Mouse (Mus musculus): Measurements from ENCODE around the gene Hspe1. TPM values are rescaled to one million over a fixed set of nuclear protein-coding genes. Genes with fewer than 3 reads are reported as not detected.

The Hspe1 gene
- 39.6 TPM for polyA plus RNA-seq (2015; fragmentation: Illumina TruSeq; extraction: RNeasy Lipid Tissue Mini Kit (QIAGEN cat#74804); ENCODE audit: insufficient read depth, low read depth, low replicate concordance)

GRCm38 (mm10) chr1:55087932-55088610, at the start of gene Hspe1, which contains the start of gene Hspd1:
TSS of gene Hspe1 (plus strand) at chr1:55088132.
TSS of gene Hspd1 (minus strand) at chr1:55088243.

GRCm38 (mm10) chr1:55052355-55052953, 35.5 kb upstream of the Hspe1 start, which contains the start of gene Coq10b:
TSS of gene Coq10b (plus strand) at chr1:55052770.

GRCm38 (mm10) chr1:55130943-55131401, 43.0 kb downstream of the Hspe1 start, which contains the start of gene Mob4:
TSS of gene Mob4 (plus strand) at chr1:55131231.

Other genes with a start within 250 kb of the Hspe1 start
- gene Ankrd44, start 161.7 kb upstream of the Hspe1 start, polyA plus RNA-seq (2015; fragmentation: Illumina TruSeq; extraction: RNeasy Lipid Tissue Mini Kit (QIAGEN cat#74804); ENCODE audit: insufficient read depth, low read depth, low replicate concordance): 7.3 TPM
- 46.5 TPM for gene Sf3b1, start 60.7 kb upstream of the Hspe1 start, polyA plus RNA-seq (2015; fragmentation: Illumina TruSeq; extraction: RNeasy Lipid Tissue Mini Kit (QIAGEN cat#74804); ENCODE audit: insufficient read depth, low read depth, low replicate concordance)
- gene Coq10b, start 35.4 kb upstream of the Hspe1 start, polyA plus RNA-seq (2015; fragmentation: Illumina TruSeq; extraction: RNeasy Lipid Tissue Mini Kit (QIAGEN cat#74804); ENCODE audit: insufficient read depth, low read depth, low replicate concordance): 6.3 TPM
- gene Hspd1, start 111 bp downstream of the Hspe1 start, polyA plus RNA-seq (2015; fragmentation: Illumina TruSeq; extraction: RNeasy Lipid Tissue Mini Kit (QIAGEN cat#74804); ENCODE audit: insufficient read depth, low read depth, low replicate concordance): 27.3 TPM
- 9.2 TPM for gene Mob4, start 43.1 kb downstream of the Hspe1 start, polyA plus RNA-seq (2015; fragmentation: Illumina TruSeq; extraction: RNeasy Lipid Tissue Mini Kit (QIAGEN cat#74804); ENCODE audit: insufficient read depth, low read depth, low replicate concordance)
- 1.5 TPM for gene Rftn2, start 138.7 kb downstream of the Hspe1 start, polyA plus RNA-seq (2015; fragmentation: Illumina TruSeq; extraction: RNeasy Lipid Tissue Mini Kit (QIAGEN cat#74804); ENCODE audit: insufficient read depth, low read depth, low replicate concordance)
- 0.72 TPM for gene Mars2, start 149.0 kb downstream of the Hspe1 start, polyA plus RNA-seq (2015; fragmentation: Illumina TruSeq; extraction: RNeasy Lipid Tissue Mini Kit (QIAGEN cat#74804); ENCODE audit: insufficient read depth, low read depth, low replicate concordance)